Mouse (Mus musculus) liver, postnatal 0 days (tissue): ENCODE data around the gene Rheb. TPM values are rescaled to one million over a fixed set of nuclear protein-coding genes. Genes with fewer than 3 reads are reported as not detected.

Experiments
- ATAC-seq: fragments of 200-750 bp; cut with Nextera tagmentation; 2 replicates; pipeline ENCODE4 v1.8.0; 2017; ENCODE audit warnings: mild to moderate bottlenecking, moderate library complexity
- DNase-seq: peaks from one replicate; pipeline ENCODE4 v3.0.0-alpha.2; 2016
- H3K27ac ChIP-seq: fragments of 300-500 bp; sonication (generic); 2 replicates; pipeline ENCODE4 v1.5.1; 2014; ENCODE audit warnings: antibody characterized with exemption, moderate library complexity, mild to moderate bottlenecking, low read depth
- H3K27me3 ChIP-seq: fragments of 300-500 bp; sonication (generic); 2 replicates; pipeline ENCODE4 v1.6.1; 2014; ENCODE audit warnings: low read length, control low read depth, mixed read lengths; ENCODE audit not compliant: insufficient read depth
- H3K36me3 ChIP-seq: fragments of 300-500 bp; sonication (generic); replicated peaks from 2 replicates; pipeline ENCODE4 v1.6.1; 2014; ENCODE audit warnings: mild to moderate bottlenecking, control low read depth, low read length, moderate library complexity, mixed read lengths; ENCODE audit not compliant: insufficient read depth
- H3K4me1 ChIP-seq: fragments of 300-500 bp; sonication (generic); 2 replicates; pipeline ENCODE4 v1.6.1; 2014; ENCODE audit warnings: antibody characterized with exemption, mild to moderate bottlenecking, control low read depth; ENCODE audit not compliant: insufficient read depth
- H3K4me2 ChIP-seq: fragments of 300-500 bp; sonication (generic); 2 replicates; pipeline ENCODE4 v1.6.1; 2014; ENCODE audit warnings: low read depth, mild to moderate bottlenecking, low read length, moderate library complexity, mixed read lengths
- H3K4me3 ChIP-seq: fragments of 300-500 bp; sonication (generic); 2 replicates; pipeline ENCODE4 v1.5.1; 2014; ENCODE audit warnings: low read depth, low read length
- H3K9ac ChIP-seq: fragments of 300-500 bp; sonication (generic); replicated peaks from 2 replicates; pipeline ENCODE4 v1.6.1; 2014; ENCODE audit warnings: mild to moderate bottlenecking, moderate library complexity
- H3K9me3 ChIP-seq: fragments of 300-500 bp; sonication (generic); 2 replicates; pipeline ENCODE4 v1.6.1; 2016; ENCODE audit warnings: mild to moderate bottlenecking, control low read depth, low read length, mixed read lengths
- CTCF ChIP-seq: sonication (generic); IDR thresholded peaks from 2 replicates; pipeline ENCODE4 v1.5.1; 2016; ENCODE audit warnings: antibody characterized with exemption, low read depth
- EP300 ChIP-seq: IDR thresholded peaks from 2 replicates; pipeline ENCODE4 v1.6.1; 2016; ENCODE audit warnings: antibody characterized with exemption, low read depth, mild to moderate bottlenecking
- WGBS: fragments of 180-500 bp; shearing (Covaris S2); extraction: QIAGEN DNeasy Blood & Tissue Kit; methylation state at CpG from one replicate; pipeline ENCODE4 v1.1.7; 2014; ENCODE audit not compliant: insufficient replicate concordance; 5-methylcytosine and 5-hydroxymethylcytosine counted together
- polyA plus RNA-seq: library from polyadenylated mRNA; unstranded; fragments of >200 nt; fragmentation: Nextera tagmentation; extraction: Ambion mirVana; gene quantifications from 2 replicates; pipeline ENCODE4 v1.2.1, GENCODE M21; 2015

Gene Rheb
- polyA plus RNA-seq, 1 experiment from 2014 or later = 79.6 TPM

- Histone ChIP-seq H3K4me1 (no peaks in the 10 kb centered on the region), H3K4me2 (no peak overlapping the region), H3K9me3 (no peaks in the 10 kb centered on the region), H3K4me3 (no peak overlapping the region), H3K27me3 (no peaks in the 10 kb centered on the region), H3K9ac (no peak overlapping the region), H3K36me3 (peaks cover 7% of the 10 kb centered on the region; the same call in 1 of the 2 replicates), H3K27ac (no peak overlapping the region)
- TF ChIP-seq EP300 = no peak
- no peak for TF ChIP-seq CTCF
- DNase-seq (no peak), ATAC-seq (peak; percentile 15; the same call in 1 of the 2 replicates)
- 53% methylated on average over 11 of the region's 11 CpGs for WGBS
These were observed 35.6 kb upstream of the Rheb start for GRCm38 (mm10) chr5:24877836-24878624.

DNA sequence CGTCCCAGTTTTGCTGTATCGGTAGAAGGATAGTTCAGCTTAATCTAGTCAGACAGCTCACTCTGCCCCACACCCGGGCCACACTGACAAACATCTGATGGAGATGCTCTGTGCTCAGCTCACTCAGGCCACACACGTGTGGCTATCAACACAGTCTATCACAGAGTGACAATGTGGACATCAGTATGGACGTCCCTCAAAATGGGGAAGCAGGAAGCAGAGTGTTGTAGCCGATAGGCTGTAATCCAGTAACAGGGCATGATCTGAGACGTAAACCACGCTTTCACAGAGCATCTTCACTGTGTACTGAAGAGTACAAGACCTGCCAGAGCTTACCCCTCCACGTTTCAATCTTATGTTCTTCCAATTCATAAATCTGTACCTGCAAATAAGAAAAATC, 34.2 kb upstream of the Rheb start:
- no peaks in the 10 kb centered on the region for H3K27me3 ChIP-seq
- TF ChIP-seq CTCF = no peak
- no peak for TF ChIP-seq EP300
- H3K36me3 ChIP-seq = peaks cover 7% of the 10 kb centered on the region; the same call in 1 of the 2 replicates
- H3K9me3 ChIP-seq = no peaks in the 10 kb centered on the region
- H3K9ac ChIP-seq = no peak overlapping the region
- 63% methylated on average over 9 of the region's 9 CpGs for WGBS
- no peak overlapping the region for H3K4me2 ChIP-seq
- no peaks in the 10 kb centered on the region for H3K4me1 ChIP-seq
- DNase-seq = no peak
- no peak for ATAC-seq
- H3K4me3 ChIP-seq = no peak overlapping the region
- H3K27ac ChIP-seq = no peak overlapping the region

DNA sequence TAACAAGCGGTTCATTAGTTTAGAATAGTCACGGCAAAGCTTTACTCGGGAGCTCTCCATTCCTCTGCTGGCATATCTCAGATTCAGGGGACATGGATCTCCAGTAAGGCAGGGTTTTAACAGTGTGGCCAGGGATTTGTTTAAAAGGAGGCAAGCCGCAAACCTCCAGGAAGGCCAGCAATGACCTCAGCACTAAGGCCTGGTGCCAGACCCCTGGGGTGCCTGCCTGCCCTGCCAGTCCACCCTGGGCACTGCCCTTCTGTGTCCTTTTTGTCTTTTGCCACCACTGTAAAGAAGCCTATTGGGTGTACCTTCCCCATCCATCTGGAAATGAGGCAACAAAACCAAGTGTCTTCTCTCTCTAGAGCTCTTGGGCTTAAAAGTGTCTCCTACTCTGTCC, 31.7 kb upstream of the Rheb start:
- WGBS = 85% methylated on average over 4 of the region's 4 CpGs
- Histone ChIP-seq H3K9ac (no peak overlapping the region), H3K9me3 (no peaks in the 10 kb centered on the region), H3K4me2 (no peak overlapping the region), H3K27me3 (no peaks in the 10 kb centered on the region), H3K36me3 (peaks cover 10% of the 10 kb centered on the region; the same call in 1 of the 2 replicates), H3K4me1 (0 out of 2 replicates have a peak, but pooled peaks cover 3% of the 10 kb centered on the region), H3K4me3 (no peak overlapping the region), H3K27ac (no peak overlapping the region)
- DNase-seq (no peak), ATAC-seq (no peak)
- no peak for TF ChIP-seq EP300
- TF ChIP-seq CTCF = no peak

DNA sequence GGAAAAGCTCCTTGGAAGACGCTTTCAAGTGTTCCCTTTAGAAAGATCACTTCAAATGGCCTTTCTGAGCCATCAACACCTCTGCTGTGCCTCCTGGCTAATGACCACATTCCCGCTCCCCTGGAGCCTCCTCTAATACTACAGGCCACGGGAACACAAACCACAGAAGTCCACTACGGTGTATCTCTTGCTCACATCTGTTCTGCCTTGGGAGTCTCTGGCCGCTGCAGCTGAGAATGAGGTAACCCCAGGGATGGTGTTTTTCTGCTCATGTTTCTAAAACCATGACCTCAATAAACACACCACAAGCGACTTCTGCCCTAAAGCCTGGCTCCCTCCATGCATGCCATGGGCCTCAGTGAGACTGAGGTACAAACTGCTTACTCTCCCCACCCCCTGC, 30.8 kb upstream of the Rheb start:
- no peak for ATAC-seq
- H3K4me2 ChIP-seq = no peak overlapping the region
- 0 out of 2 replicates have a peak, but pooled peaks cover 3% of the 10 kb centered on the region for H3K4me1 ChIP-seq
- WGBS = 62% methylated on average over 6 of the region's 6 CpGs
- peaks cover 10% of the 10 kb centered on the region; the same call in 1 of the 2 replicates for H3K36me3 ChIP-seq
- H3K9me3 ChIP-seq = no peaks in the 10 kb centered on the region
- TF ChIP-seq EP300 (no peak), CTCF (no peak)
- no peaks in the 10 kb centered on the region for H3K27me3 ChIP-seq
- no peak overlapping the region for H3K27ac ChIP-seq
- no peak for DNase-seq
- H3K4me3 ChIP-seq = no peak overlapping the region
- no peak overlapping the region for H3K9ac ChIP-seq

DNA sequence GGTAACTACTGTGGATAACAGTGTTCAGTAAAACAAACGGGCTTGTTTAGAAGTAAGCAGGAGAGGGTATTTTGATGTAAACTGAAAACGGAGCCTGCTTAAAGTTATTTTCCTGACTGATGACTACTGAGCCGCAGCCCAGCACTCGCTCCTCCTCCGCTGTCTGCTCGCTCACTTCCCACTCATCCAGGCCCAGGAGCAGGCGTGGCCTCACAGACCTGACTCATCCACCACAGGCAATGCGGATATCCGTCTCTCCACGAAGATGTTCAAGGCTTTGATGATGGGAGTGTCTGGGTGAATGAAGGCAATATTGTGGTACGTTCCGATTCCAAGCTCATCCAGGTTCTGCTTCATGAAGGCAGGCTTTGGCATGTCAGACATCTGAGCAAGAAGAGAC, 28.9 kb upstream of the Rheb start:
- Histone ChIP-seq H3K4me1 (0 out of 2 replicates have a peak, but pooled peaks cover 3% of the 10 kb centered on the region), H3K9me3 (no peaks in the 10 kb centered on the region), H3K4me3 (no peak overlapping the region), H3K36me3 (peaks cover 20% of the 10 kb centered on the region; the same call in 1 of the 2 replicates), H3K27me3 (no peaks in the 10 kb centered on the region), H3K9ac (no peak overlapping the region), H3K4me2 (no peak overlapping the region), H3K27ac (no peak overlapping the region)
- TF ChIP-seq CTCF = no peak
- TF ChIP-seq EP300 = no peak
- ATAC-seq (no peak), DNase-seq (no peak)
- WGBS = 84% methylated on average over 12 of the region's 12 CpGs

GRCm38 (mm10) chr5:24869796-24870289, 27.4 kb upstream of the Rheb start:
- 45% methylated on average over 11 of the region's 11 CpGs for WGBS
- H3K36me3 ChIP-seq = peaks cover 16% of the 10 kb centered on the region; the same call in 1 of the 2 replicates
- DNase-seq = peak; percentile 58
- peak overlapping the region; percentile 49 for H3K4me2 ChIP-seq
- no peaks in the 10 kb centered on the region for H3K9me3 ChIP-seq
- H3K27ac ChIP-seq = no peak overlapping the region
- no peaks in the 10 kb centered on the region for H3K27me3 ChIP-seq
- H3K4me1 ChIP-seq = peaks cover 5% of the 10 kb centered on the region; the same call in 1 of the 2 replicates
- no peak overlapping the region for H3K4me3 ChIP-seq
- no peak overlapping the region for H3K9ac ChIP-seq
- TF ChIP-seq EP300 (peak; percentile 78; the same call in 1 of the 2 replicates), CTCF (no peak)
- ATAC-seq = peak; percentile 94
